Mouse (Mus musculus): ENCODE measurements around the gene Caskin2. TPM values are rescaled to one million over a fixed set of nuclear protein-coding genes. Genes with fewer than 3 reads are reported as not detected.

Gene Caskin2
- total and polyA plus RNA-seq, 3 experiments: 6.5 to 10.9 TPM; not detected in 1

DNA sequence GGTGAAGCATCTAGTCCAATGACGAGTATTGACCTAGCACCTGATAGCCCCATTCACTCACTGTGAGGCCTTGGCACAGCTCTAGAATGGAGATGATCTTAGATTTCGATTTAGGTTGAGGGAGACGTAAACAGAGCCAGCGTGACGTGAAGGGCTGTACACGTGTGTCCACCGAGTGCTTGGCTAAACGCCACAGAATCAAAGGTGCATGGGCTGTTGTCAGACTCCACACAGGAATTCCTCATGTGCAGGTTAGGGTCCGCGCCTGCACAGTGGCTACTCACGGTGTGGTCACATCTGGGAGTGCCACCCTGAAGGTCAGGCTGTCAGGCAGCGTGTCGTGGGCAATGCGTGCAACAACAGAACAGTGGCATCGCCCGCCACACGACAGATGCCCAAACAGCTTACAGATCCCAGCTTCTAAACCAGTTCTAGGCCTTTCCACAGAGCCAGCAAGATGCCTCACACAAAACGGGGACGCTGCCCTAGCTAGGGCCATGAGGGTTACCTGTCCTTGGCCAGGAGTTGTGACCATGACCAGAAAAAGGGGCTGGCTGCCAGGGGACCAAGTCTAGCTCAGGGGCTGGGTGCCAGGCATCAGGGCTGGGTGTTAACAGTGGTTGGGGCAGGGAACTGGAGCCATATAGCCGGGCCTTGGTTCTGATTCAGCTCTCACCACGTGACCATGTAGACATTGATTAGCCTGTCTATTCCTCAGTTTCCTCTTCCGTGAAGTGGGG, 24.3 kb upstream of the Caskin2 start:
- Histone ChIP-seq H3K4me3 (ENCODE audit: control insufficient read depth in 1 of 2, insufficient read depth in 1 of 2, low read depth in 2 of 2, low read length in 2 of 2) (no peak overlapping the region), H3K36me3 (ENCODE audit: control insufficient read depth in 1 of 2, insufficient read depth in 2 of 2, low read length in 2 of 2) (peaks cover 0 to 24% of the 10 kb centered on the region in 2 experiments; a peak in 2 of 4 replicates), H3K79me2 (ENCODE audit: control insufficient read depth, insufficient read depth, low read length, poor library complexity) (no peaks in the 10 kb centered on the region), H3K9ac (ENCODE audit: control insufficient read depth, low read depth, low read length, poor library complexity, severe bottlenecking) (no peak overlapping the region), H3K27me3 (ENCODE audit: control insufficient read depth in 1 of 2, insufficient read depth in 2 of 2, low read length in 2 of 2) (no peaks in the 10 kb centered on the region), H3K27ac (ENCODE audit: control insufficient read depth, low read depth, low read length) (no peak overlapping the region), H3K4me1 (ENCODE audit: control insufficient read depth in 1 of 2, insufficient read depth in 2 of 2, low read length in 2 of 2) (peaks cover 24 to 45% of the 10 kb centered on the region in 2 experiments), H3K9me3 (replicated peaks; ENCODE audit: insufficient read depth, low read length) (no peaks in the 10 kb centered on the region)
- TF ChIP-seq ZMIZ1 (IDR thresholded peaks at IDR 0.05; ENCODE audit: low read depth, low read length) (no peak), KAT2A (conservative IDR thresholded peaks at IDR 0.05; ENCODE audit: low read depth, low read length) (no peak), SIN3A (IDR thresholded peaks at IDR 0.05; ENCODE audit: low read length) (no peak), CHD1 (IDR thresholded peaks at IDR 0.05; ENCODE audit: low read depth, low read length) (no peak), NELFE (IDR thresholded peaks at IDR 0.05; ENCODE audit: low read depth, low read length) (no peak), MYC (IDR thresholded peaks at IDR 0.05; ENCODE audit: low read depth, low read length) (no peak), EP300 (IDR thresholded peaks at IDR 0.05; ENCODE audit: low read depth in 1 of 2, low read length in 2 of 2) (no peak), TBP (IDR thresholded peaks at IDR 0.05; ENCODE audit: low read depth, low read length) (no peak), POLR2A (IDR thresholded peaks at IDR 0.05; ENCODE audit: control insufficient read depth in 1 of 2, insufficient read depth in 1 of 2, low read depth in 1 of 2, low read length in 2 of 2, poor library complexity in 1 of 2) (no peak)
- no peak for DNase-seq (ENCODE audit: low read depth, low spot score)

DNA sequence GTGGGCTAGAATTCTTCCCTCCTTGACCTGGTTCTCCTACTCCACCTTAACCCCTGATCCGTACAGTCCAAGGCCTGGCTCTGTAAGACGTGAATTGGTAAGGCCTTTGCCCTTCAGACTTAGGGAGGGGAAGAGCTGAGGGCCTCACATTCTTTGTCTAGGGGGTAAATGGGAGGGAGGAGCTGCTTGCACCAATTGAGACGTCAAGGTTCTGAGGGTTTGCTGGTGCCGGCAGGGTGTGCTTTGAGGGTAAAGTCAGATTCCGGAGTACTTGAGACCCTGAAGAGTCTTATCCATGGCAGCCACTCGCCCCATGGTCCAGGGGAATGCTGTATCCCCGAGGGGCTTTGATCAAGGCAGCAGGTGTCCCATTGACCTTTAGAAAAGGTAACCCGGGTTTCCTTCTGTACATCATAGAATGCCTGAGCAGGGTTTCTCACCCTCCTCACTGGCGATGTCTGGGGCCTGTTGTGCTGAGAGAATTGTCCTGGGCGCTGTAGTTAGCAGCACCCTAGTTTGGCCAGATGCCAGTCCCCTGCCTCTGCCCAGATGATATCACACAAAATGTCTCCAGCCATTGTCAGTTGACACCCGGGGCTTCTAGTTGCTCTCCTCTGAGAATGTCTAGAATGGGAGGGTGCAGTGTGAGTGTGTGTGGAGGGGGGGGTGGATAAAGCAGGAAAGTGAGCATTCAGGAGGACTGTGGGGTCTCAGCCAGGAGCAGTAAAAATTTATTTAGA, 23.4 kb upstream of the Caskin2 start:
- Histone ChIP-seq H3K27ac (ENCODE audit: control insufficient read depth, low read depth, low read length) (no peak overlapping the region), H3K36me3 (ENCODE audit: control insufficient read depth in 1 of 2, insufficient read depth in 2 of 2, low read length in 2 of 2) (peaks cover 0 to 18% of the 10 kb centered on the region in 2 experiments; a peak in 2 of 4 replicates), H3K4me1 (ENCODE audit: control insufficient read depth in 1 of 2, insufficient read depth in 2 of 2, low read length in 2 of 2) (peaks cover 23 to 46% of the 10 kb centered on the region in 2 experiments), H3K79me2 (ENCODE audit: control insufficient read depth, insufficient read depth, low read length, poor library complexity) (no peaks in the 10 kb centered on the region), H3K9me3 (replicated peaks; ENCODE audit: insufficient read depth, low read length) (no peaks in the 10 kb centered on the region), H3K27me3 (ENCODE audit: control insufficient read depth in 1 of 2, insufficient read depth in 2 of 2, low read length in 2 of 2) (no peaks in the 10 kb centered on the region), H3K4me3 (ENCODE audit: control insufficient read depth in 1 of 2, insufficient read depth in 1 of 2, low read depth in 2 of 2, low read length in 2 of 2) (no peak overlapping the region), H3K9ac (ENCODE audit: control insufficient read depth, low read depth, low read length, poor library complexity, severe bottlenecking) (no peak overlapping the region)
- peak; percentile 24 to 39; a peak in 1 of 4 replicates for TF ChIP-seq EP300 (IDR thresholded peaks at IDR 0.05; ENCODE audit: low read depth in 1 of 2, low read length in 2 of 2)
- TF ChIP-seq SIN3A (IDR thresholded peaks at IDR 0.05; ENCODE audit: low read length): peak; percentile 42; the same call in 1 of the 2 replicates
- no peak for TF ChIP-seq MAFK (IDR thresholded peaks at IDR 0.05; ENCODE audit: borderline replicate concordance, low read depth, low read length)
- no peak for TF ChIP-seq TCF12 (IDR thresholded peaks at IDR 0.05; ENCODE audit: low read depth, low read length)
- TF ChIP-seq BHLHE40 (IDR thresholded peaks at IDR 0.05; ENCODE audit: borderline replicate concordance, low read depth, low read length): no peak
- TF ChIP-seq ETS1 (IDR thresholded peaks at IDR 0.05; ENCODE audit: low read depth, low read length): peak; percentile 50; the same call in 1 of the 2 replicates
- no peak for TF ChIP-seq ZKSCAN1 (IDR thresholded peaks at IDR 0.05; ENCODE audit: low read depth, low read length)
- 0 out of 2 replicates have a peak, but pooled peaks have one; percentile 33 for TF ChIP-seq MXI1 (IDR thresholded peaks at IDR 0.05; ENCODE audit: low read depth, low read length)
- TF ChIP-seq KAT2A (conservative IDR thresholded peaks at IDR 0.05; ENCODE audit: low read depth, low read length): no peak
- 0 out of 2 replicates have a peak, but pooled peaks have one; percentile 23 for TF ChIP-seq GATA1 (IDR thresholded peaks at IDR 0.05; ENCODE audit: low read depth, low read length)
- no peak for TF ChIP-seq CHD1 (IDR thresholded peaks at IDR 0.05; ENCODE audit: low read depth, low read length)
- TF ChIP-seq MYC (IDR thresholded peaks at IDR 0.05; ENCODE audit: low read depth, low read length): no peak
- peak; percentile 74 for DNase-seq (ENCODE audit: low read depth, low spot score)

Data from MEL (cell line).